Mouse (Mus musculus): ENCODE results near the gene Sdk1. TPM values are rescaled to one million over a fixed set of nuclear protein-coding genes. Genes with fewer than 3 reads are reported as not detected.

Gene Sdk1
- total RNA-seq, 2 experiments from 2014 or later, result not detected

- ATAC-seq (replicated peaks; ENCODE audit: low FRiP score, low TSS enrichment, poor library complexity, severe bottlenecking), result no peak
Measured at GRCm38 (mm10) chr5:141694901-141695300, 453.6 kb downstream of the Sdk1 start.

- ATAC-seq (replicated peaks; ENCODE audit: low FRiP score, low TSS enrichment, poor library complexity, severe bottlenecking), result no peak
Measured at GRCm38 (mm10) chr5:141698406-141698805, 457.1 kb downstream of the Sdk1 start.

GRCm38 (mm10) chr5:141720751-141721150 is 479.5 kb downstream of the Sdk1 start:
- ATAC-seq (replicated peaks; ENCODE audit: low FRiP score, low TSS enrichment, poor library complexity, severe bottlenecking), result no peak

- no peak for ATAC-seq (replicated peaks; ENCODE audit: low FRiP score, low TSS enrichment, poor library complexity, severe bottlenecking)
Measured at GRCm38 (mm10) chr5:141727968-141728367, 486.7 kb downstream of the Sdk1 start.

GRCm38 (mm10) chr5:141730006-141730405 is 488.7 kb downstream of the Sdk1 start:
- ATAC-seq (replicated peaks; ENCODE audit: low FRiP score, low TSS enrichment, poor library complexity, severe bottlenecking), result no peak

- no peak for ATAC-seq (replicated peaks; ENCODE audit: low FRiP score, low TSS enrichment, poor library complexity, severe bottlenecking)
Measured at GRCm38 (mm10) chr5:141738725-141739124, 497.4 kb downstream of the Sdk1 start.

GRCm38 (mm10) chr5:141748793-141749192 is 507.5 kb downstream of the Sdk1 start:
- ATAC-seq (replicated peaks; ENCODE audit: low FRiP score, low TSS enrichment, poor library complexity, severe bottlenecking), result no peak

- ATAC-seq (replicated peaks; ENCODE audit: low FRiP score, low TSS enrichment, poor library complexity, severe bottlenecking), result no peak
Measured at GRCm38 (mm10) chr5:141754278-141754677, 513.0 kb downstream of the Sdk1 start.

- ATAC-seq (replicated peaks; ENCODE audit: low FRiP score, low TSS enrichment, poor library complexity, severe bottlenecking), result no peak
Measured at GRCm38 (mm10) chr5:141758885-141759284, 517.6 kb downstream of the Sdk1 start.

- ATAC-seq (replicated peaks; ENCODE audit: low FRiP score, low TSS enrichment, poor library complexity, severe bottlenecking), result no peak
Measured at GRCm38 (mm10) chr5:141764111-141764510, 522.8 kb downstream of the Sdk1 start.

- ATAC-seq (replicated peaks; ENCODE audit: low FRiP score, low TSS enrichment, poor library complexity, severe bottlenecking), result no peak
Measured at GRCm38 (mm10) chr5:141768761-141769515, 527.6 kb downstream of the Sdk1 start.

- ATAC-seq (replicated peaks; ENCODE audit: low FRiP score, low TSS enrichment, poor library complexity, severe bottlenecking), result no peak
Measured at GRCm38 (mm10) chr5:141771516-141771915, 530.2 kb downstream of the Sdk1 start.

GRCm38 (mm10) chr5:141778231-141778630 is 536.9 kb downstream of the Sdk1 start:
- ATAC-seq (replicated peaks; ENCODE audit: low FRiP score, low TSS enrichment, poor library complexity, severe bottlenecking), result no peak

- no peak for ATAC-seq (replicated peaks; ENCODE audit: low FRiP score, low TSS enrichment, poor library complexity, severe bottlenecking)
Measured at GRCm38 (mm10) chr5:141781142-141781541, 539.9 kb downstream of the Sdk1 start.

GRCm38 (mm10) chr5:141782330-141782729 is 541.0 kb downstream of the Sdk1 start:
- ATAC-seq (replicated peaks; ENCODE audit: low FRiP score, low TSS enrichment, poor library complexity, severe bottlenecking), result no peak

GRCm38 (mm10) chr5:141783516-141783915 is 542.2 kb downstream of the Sdk1 start:
- no peak for ATAC-seq (replicated peaks; ENCODE audit: low FRiP score, low TSS enrichment, poor library complexity, severe bottlenecking)

- no peak for ATAC-seq (replicated peaks; ENCODE audit: low FRiP score, low TSS enrichment, poor library complexity, severe bottlenecking)
Measured at GRCm38 (mm10) chr5:141793926-141794325, 552.6 kb downstream of the Sdk1 start.

GRCm38 (mm10) chr5:141823823-141824330 is 582.6 kb downstream of the Sdk1 start:
- ATAC-seq (replicated peaks; ENCODE audit: low FRiP score, low TSS enrichment, poor library complexity, severe bottlenecking), result no peak

GRCm38 (mm10) chr5:141824739-141825379 is 583.6 kb downstream of the Sdk1 start:
- no peak for ATAC-seq (replicated peaks; ENCODE audit: low FRiP score, low TSS enrichment, poor library complexity, severe bottlenecking)

- ATAC-seq (replicated peaks; ENCODE audit: low FRiP score, low TSS enrichment, poor library complexity, severe bottlenecking), result no peak
Measured at GRCm38 (mm10) chr5:141835566-141835965, 594.3 kb downstream of the Sdk1 start.
